Mouse (Mus musculus): Measurements from ENCODE around the gene Foxj2.

GRCm38 (mm10) chr6:122795254-122795935 lies 24.3 kb upstream of the Foxj2 start:
- TF ChIP-seq CTCF (IDR thresholded peaks at IDR 0.05; ENCODE audit: low read depth, low read length): no peak
- TF ChIP-seq POLR2A (IDR thresholded peaks at IDR 0.05; ENCODE audit: borderline replicate concordance, low read depth, low read length): no peak
